Mouse (Mus musculus) erythroblast, embryonic 14.5 days (primary cell): ENCODE measurements around the gene Pkp4.

ENCODE experiments used
- GATA1 ChIP-seq: IDR thresholded peaks from 2 replicates; pipeline ENCODE4 v1.6.1; 2012; ENCODE audit warnings: low read length, inconsistent platforms, mixed read lengths
- TAL1 ChIP-seq: IDR thresholded peaks from 3 replicates; pipeline ENCODE4 v1.6.1; 2012; ENCODE audit warnings: low read length, inconsistent platforms, mixed read lengths

- TF ChIP-seq GATA1 (no peak), TAL1 (no peak)
Observed at GRCm38 (mm10) chr2:59394651-59395050, 234.0 kb downstream of the Pkp4 start.
